Mouse (Mus musculus) kidney, postnatal 0 days (tissue): Measurements from ENCODE around the gene Ankrd22. TPM values are rescaled to one million over a fixed set of nuclear protein-coding genes. Genes with fewer than 3 reads are reported as not detected.
"Not testable (repeated sequence)": the region's sequence is repeated elsewhere in the genome, so short reads cannot be mapped to it uniquely, and the experiment has no call there.

Source experiments
- ATAC-seq: fragments of 200-750 bp; cut with Nextera tagmentation; replicated peaks from 2 replicates; pipeline ENCODE4 v1.8.0; 2017; ENCODE audit warnings: low read depth, moderate number of reproducible peaks, moderate TSS enrichment, moderate library complexity; ENCODE audit not compliant: low FRiP score
- DNase-seq: peaks from one replicate; pipeline ENCODE4 v3.0.0-alpha.2; 2016; ENCODE audit warnings: low spot score
- H3K27ac ChIP-seq: fragments of 300-500 bp; sonication (generic); 2 replicates; pipeline ENCODE4 v1.5.1; 2014; ENCODE audit warnings: mild to moderate bottlenecking
- H3K27me3 ChIP-seq: fragments of 300-500 bp; sonication (generic); 2 replicates; pipeline ENCODE4 v1.6.1; 2014; ENCODE audit warnings: low read length, mixed read lengths; ENCODE audit not compliant: insufficient read depth
- H3K36me3 ChIP-seq: fragments of 300-500 bp; sonication (generic); 2 replicates; pipeline ENCODE4 v1.6.1; 2014; ENCODE audit warnings: low read length, mixed read lengths; ENCODE audit not compliant: insufficient read depth
- H3K4me1 ChIP-seq: fragments of 300-500 bp; sonication (generic); replicated peaks from 2 replicates; pipeline ENCODE4 v1.6.1; 2014; ENCODE audit warnings: antibody characterized with exemption, low read length, mixed read lengths; ENCODE audit not compliant: insufficient read depth
- H3K4me2 ChIP-seq: fragments of 300-500 bp; sonication (generic); 2 replicates; pipeline ENCODE4 v1.6.1; 2014; ENCODE audit warnings: mild to moderate bottlenecking, low read length, moderate library complexity, mixed read lengths
- H3K4me3 ChIP-seq: fragments of 300-500 bp; sonication (generic); replicated peaks from 2 replicates; pipeline ENCODE4 v1.5.1; 2014; ENCODE audit warnings: low read depth, low read length
- H3K9ac ChIP-seq: fragments of 300-500 bp; sonication (generic); 2 replicates; pipeline ENCODE4 v1.6.1; 2014; ENCODE audit warnings: low read depth, low read length
- H3K9me3 ChIP-seq: fragments of 300-500 bp; sonication (generic); replicated peaks from 2 replicates; pipeline ENCODE4 v1.6.1; 2016; ENCODE audit warnings: low read length, inconsistent platforms, mixed read lengths
- CTCF ChIP-seq: IDR thresholded peaks from 2 replicates; pipeline ENCODE4 v1.5.1; 2016; ENCODE audit warnings: antibody characterized with exemption, low read depth, mild to moderate bottlenecking, moderate library complexity
- WGBS: fragments of 180-500 bp; shearing (Covaris S2); extraction: QIAGEN DNeasy Blood & Tissue Kit; methylation state at CpG from one replicate; pipeline ENCODE4 v1.1.7; 2014; 5-methylcytosine and 5-hydroxymethylcytosine counted together
- polyA plus RNA-seq: library from polyadenylated mRNA; unstranded; fragments of >200 nt; fragmentation: Nextera tagmentation; extraction: Ambion mirVana; gene quantifications from 2 replicates; pipeline ENCODE4 v1.2.1, GENCODE M21; 2015

The Ankrd22 gene
- polyA plus RNA-seq, 1 experiment from 2014 or later = 0.14 TPM

- Histone ChIP-seq H3K4me3 (no peak overlapping the region), H3K27ac (no peak overlapping the region), H3K4me2 (no peak overlapping the region), H3K9me3 (no peaks in the 10 kb centered on the region), H3K27me3 (no peaks in the 10 kb centered on the region), H3K4me1 (no peaks in the 10 kb centered on the region), H3K36me3 (no peaks in the 10 kb centered on the region), H3K9ac (no peak overlapping the region)
- WGBS = 47% methylated on average over 3 of the region's 3 CpGs
- DNase-seq (no peak), ATAC-seq (no peak)
- no peak for TF ChIP-seq CTCF
Measured at GRCm38 (mm10) chr19:34209031-34209430, 43.2 kb upstream of the Ankrd22 start.

- DNase-seq = no peak
- Histone ChIP-seq H3K27ac (no peak overlapping the region), H3K36me3 (no peaks in the 10 kb centered on the region), H3K9me3 (no peaks in the 10 kb centered on the region), H3K27me3 (no peaks in the 10 kb centered on the region), H3K4me2 (no peak overlapping the region), H3K4me3 (no peak overlapping the region), H3K9ac (no peak overlapping the region), H3K4me1 (no peaks in the 10 kb centered on the region)
- ATAC-seq = no peak
- no peak for TF ChIP-seq CTCF
- WGBS = 76% methylated on average over 8 of the region's 8 CpGs
Measured at GRCm38 (mm10) chr19:34206760-34207440, 41.0 kb upstream of the Ankrd22 start.

GRCm38 (mm10) chr19:34206128-34206527 is 40.3 kb upstream of the Ankrd22 start:
- not testable (repeated sequence) for H3K9me3 ChIP-seq, H3K9ac ChIP-seq, H3K4me1 ChIP-seq, H3K27ac ChIP-seq, DNase-seq, H3K36me3 ChIP-seq, H3K27me3 ChIP-seq, H3K4me3 ChIP-seq, H3K4me2 ChIP-seq, ATAC-seq
- WGBS = 66% methylated on average over 3 of the region's 4 CpGs

GRCm38 (mm10) chr19:34202668-34203067 is 36.8 kb upstream of the Ankrd22 start:
- TF ChIP-seq CTCF = no peak
- Histone ChIP-seq H3K27ac (no peak overlapping the region), H3K9ac (no peak overlapping the region), H3K9me3 (no peaks in the 10 kb centered on the region), H3K4me1 (no peaks in the 10 kb centered on the region; the same call in 1 of the 2 replicates), H3K4me3 (no peak overlapping the region), H3K4me2 (no peak overlapping the region), H3K36me3 (no peaks in the 10 kb centered on the region), H3K27me3 (no peaks in the 10 kb centered on the region)
- no peak for DNase-seq
- WGBS = 86% methylated on average over 2 of the region's 2 CpGs
- no peak for ATAC-seq

GRCm38 (mm10) chr19:34199488-34199887 is 33.6 kb upstream of the Ankrd22 start:
- H3K4me1 ChIP-seq = no peaks in the 10 kb centered on the region; the same call in 1 of the 2 replicates

GRCm38 (mm10) chr19:34198901-34199300 is 33.0 kb upstream of the Ankrd22 start:
- ATAC-seq (no peak), DNase-seq (no peak)
- no peak overlapping the region for H3K4me2 ChIP-seq
- H3K27ac ChIP-seq = no peak overlapping the region
- H3K27me3 ChIP-seq = no peaks in the 10 kb centered on the region
- H3K4me1 ChIP-seq = no peaks in the 10 kb centered on the region; the same call in 1 of the 2 replicates
- WGBS = 84% methylated on average over 4 of the region's 4 CpGs
- H3K36me3 ChIP-seq = no peaks in the 10 kb centered on the region
- H3K4me3 ChIP-seq = no peak overlapping the region
- no peak overlapping the region for H3K9ac ChIP-seq
- no peak for TF ChIP-seq CTCF
- H3K9me3 ChIP-seq = no peaks in the 10 kb centered on the region

More at GRCm38 (mm10) chr19:34199488-34199887, 33.6 kb upstream of the Ankrd22 start:
- 60% methylated on average over 2 of the region's 2 CpGs for WGBS
- Histone ChIP-seq H3K27me3 (no peaks in the 10 kb centered on the region), H3K4me3 (no peak overlapping the region), H3K4me2 (no peak overlapping the region), H3K27ac (no peak overlapping the region), H3K9ac (no peak overlapping the region), H3K9me3 (no peaks in the 10 kb centered on the region), H3K36me3 (no peaks in the 10 kb centered on the region)
- ATAC-seq (no peak), DNase-seq (no peak)
- TF ChIP-seq CTCF = no peak

GRCm38 (mm10) chr19:34198066-34198465 is 32.2 kb upstream of the Ankrd22 start:
- WGBS = 80% methylated on average over 1 of the region's 1 CpGs
- no peak for TF ChIP-seq CTCF
- H3K4me3 ChIP-seq = no peak overlapping the region

More at GRCm38 (mm10) chr19:34198066-34198465, 32.2 kb upstream of the Ankrd22 start:
- H3K4me1 ChIP-seq = no peaks in the 10 kb centered on the region; the same call in 1 of the 2 replicates
- no peak overlapping the region for H3K27ac ChIP-seq
- no peaks in the 10 kb centered on the region for H3K27me3 ChIP-seq
- H3K9ac ChIP-seq = no peak overlapping the region
- no peak for DNase-seq
- no peaks in the 10 kb centered on the region for H3K36me3 ChIP-seq
- no peak for ATAC-seq
- H3K9me3 ChIP-seq = no peaks in the 10 kb centered on the region
- H3K4me2 ChIP-seq = no peak overlapping the region
